Comparison of ENCODE assay signal across 12 mouse cellular contexts in genomic region chr8:92825991-92826390, GRCm38 (mm10). TPM values are rescaled to one million over a fixed set of nuclear protein-coding genes. Genes with fewer than 3 reads are reported as not detected.
A peak's percentile ranks its signal among the peaks of the same experiment; 100 is the strongest.
DNase-seq lines count a peak whose midpoint lies in the region; ATAC-seq lines count a peak whose summit lies in the region.
"Had no signal": no experiment of that assay in that cellular context is flagged by ENCODE, and none has a peak within 500 bp of the region (broad histone marks: within the 10 kb centered on the region; RNA-seq: fewer than 3 reads in every experiment).

No protein-coding gene starts in this region.

- H3K9me3 ChIP-seq in kidney, embryonic 15.5 days (replicated peaks), result no peaks in the 10 kb centered on the region
- H3K9me3 ChIP-seq: forebrain, embryonic 10.5 days; heart, embryonic 15.5 days had no signal

- H3K4me1 ChIP-seq in kidney, embryonic 15.5 days, result peaks cover 28% of the 10 kb centered on the region

- H3K27me3 ChIP-seq in kidney, embryonic 15.5 days, result 0 out of 2 replicates have a peak, but pooled peaks cover 5% of the 10 kb centered on the region

- no peak overlapping the region for H3K9ac ChIP-seq in kidney, embryonic 15.5 days
- H3K9ac ChIP-seq: heart, embryonic 15.5 days had no signal

- no peak overlapping the region for H3K4me2 ChIP-seq in kidney, embryonic 15.5 days
- H3K4me2 ChIP-seq: heart, embryonic 15.5 days had no signal

- intact Hi-C loops in heart, postnatal 25 days (cut with DNase I), result no loop called here

- peaks cover 3% of the 10 kb centered on the region; the same call in 1 of the 2 replicates for H3K36me3 ChIP-seq in kidney, embryonic 15.5 days
- H3K36me3 ChIP-seq: forebrain, embryonic 10.5 days; heart, embryonic 15.5 days had no signal

- peak; percentile 48 to 66 for DNase-seq in kidney, postnatal 4 days
- DNase-seq in NIH3T3 (ENCODE audit: low read depth), result peak; percentile 88
- DNase-seq in fibroblast of lung, adult 2 months (ENCODE audit: low read depth), result peak; percentile 85
- peak; percentile 40 for DNase-seq in heart, postnatal 25 days (ENCODE audit: low spot score)
- no peak for DNase-seq in adrenal gland, adult 18-20 months (ENCODE audit: low spot score in 2 of 2)
- no peak for DNase-seq in spleen, postnatal 4 days (ENCODE audit: low spot score in 2 of 2)
- no peak for DNase-seq in retina, postnatal 1 day
- DNase-seq: liver had no signal

- no peak overlapping the region for H3K4me3 ChIP-seq in kidney, embryonic 15.5 days (replicated peaks)
- H3K4me3 ChIP-seq: forebrain, embryonic 10.5 days; heart, embryonic 15.5 days had no signal

- no peak for ATAC-seq in kidney, embryonic 15.5 days (replicated peaks; ENCODE audit: low FRiP score)
- ATAC-seq: intestine, embryonic 16.5 days had no signal

- 63% methylated on average over 4 of the region's 4 CpGs for WGBS in kidney, embryonic 15.5 days

- H3K27ac ChIP-seq in kidney, embryonic 15.5 days, result no peak overlapping the region
- H3K27ac ChIP-seq: forebrain, embryonic 10.5 days; heart, embryonic 15.5 days had no signal

RNA-seq across cellular contexts. Expression of gene Mmp2, which starts 1.1 kb away (rescaled TPM):
- 128 and 137 TPM in 2 replicates for polyA plus RNA-seq in kidney, embryonic 15.5 days (2015; fragmentation: Nextera tagmentation; extraction: Ambion mirVana)
- 100 to 1,000 TPM in 1 of 2 experiments, 10 to 100 TPM in 1; 94.3 to 106 TPM for total RNA-seq in heart, postnatal 25 days (2021)
- total RNA-seq in adrenal gland, adult 18-20 months (2021), result 10 to 100 TPM; 18.1 to 46.2 TPM

RNA-seq across cellular contexts. Expression of gene Lpcat2, which starts 29.1 kb away (rescaled TPM):
- polyA plus RNA-seq in kidney, embryonic 15.5 days (2015; fragmentation: Nextera tagmentation; extraction: Ambion mirVana), result 6.1 and 7.3 TPM in 2 replicates
- 1 to 10 TPM; 1.0 to 1.6 TPM for total RNA-seq in heart, postnatal 25 days (2021)
- 10 to 100 TPM in 1 of 2 experiments, 1 to 10 TPM in 1; 2.0 to 16.3 TPM for total RNA-seq in adrenal gland, adult 18-20 months (2021)

Comparison
In these comparisons a context has a peak if more than half of its experiments do, and no peak if none do; other contexts are left out.
1. DNase-seq: peak in kidney, postnatal 4 days (2 of 2), NIH3T3 (single experiment), fibroblast of lung, adult 2 months (single experiment) and heart, postnatal 25 days (single experiment); none in adrenal gland, adult 18-20 months (0 of 2), spleen, postnatal 4 days (0 of 2) and retina, postnatal 1 day (single experiment).